ENCODE assay signal across 33 mouse cellular contexts in genomic region chr13:81550024-81550423, GRCm38 (mm10).
"Had no signal": no experiment of that assay in that cellular context is flagged by ENCODE, and none has a peak within 500 bp of the region (broad histone marks: within the 10 kb centered on the region; RNA-seq: fewer than 3 reads in every experiment).

No protein-coding gene starts in this region.

- ATAC-seq: hindbrain, embryonic 16.5 days; hindbrain, postnatal 0 days; inflammation-experienced regulatory T-cells, adult 6 months; intestine, embryonic 15.5 days; intestine, embryonic 16.5 days; intestine, postnatal 0 days had no signal

- H3K36me3 ChIP-seq: heart, embryonic 13.5 days; heart, embryonic 15.5 days; hindbrain, embryonic 12.5 days; hindbrain, embryonic 13.5 days; hindbrain, embryonic 15.5 days; intestine, embryonic 15.5 days; kidney, embryonic 15.5 days had no signal

- DNase-seq: heart, postnatal 10 days; heart, postnatal 14 days; heart, postnatal 36 days; heart, postnatal 4 days; kidney, adult 11 months; kidney, adult 18-20 months; kidney, adult 2 months; kidney, adult 8-10 months; kidney, adult 9 months; kidney, postnatal 10 days; kidney, postnatal 14 days; kidney, postnatal 25 days; kidney, postnatal 36 days; kidney, postnatal 4 days; layer of hippocampus, adult 9-11 months; layer of hippocampus, postnatal 36 days had no signal

- H3K27ac ChIP-seq: heart, embryonic 13.5 days; heart, embryonic 15.5 days; hindbrain, embryonic 10.5 days; hindbrain, embryonic 12.5 days; hindbrain, embryonic 13.5 days; hindbrain, embryonic 14.5 days; hindbrain, embryonic 15.5 days; hindbrain, postnatal 0 days; intestine, embryonic 15.5 days; kidney, embryonic 15.5 days; kidney, postnatal 0 days; layer of hippocampus, adult 2 months; left cerebral cortex, adult 2 months had no signal

- H3K9ac ChIP-seq: heart, embryonic 13.5 days; heart, embryonic 15.5 days; hindbrain, embryonic 12.5 days; hindbrain, embryonic 13.5 days; hindbrain, embryonic 14.5 days; hindbrain, embryonic 15.5 days; intestine, embryonic 15.5 days; kidney, embryonic 15.5 days had no signal

- H3K27me3 ChIP-seq: heart, embryonic 13.5 days; heart, embryonic 15.5 days; hindbrain, embryonic 12.5 days; hindbrain, embryonic 13.5 days; hindbrain, embryonic 15.5 days; intestine, embryonic 15.5 days; kidney, embryonic 15.5 days had no signal

- H3K9me3 ChIP-seq: heart, embryonic 13.5 days; heart, embryonic 15.5 days; hindbrain, embryonic 10.5 days; hindbrain, embryonic 12.5 days; hindbrain, embryonic 13.5 days; hindbrain, embryonic 15.5 days; intestine, embryonic 15.5 days; kidney, embryonic 15.5 days had no signal

- H3K4me3 ChIP-seq: heart, embryonic 13.5 days; heart, embryonic 15.5 days; hindbrain, embryonic 10.5 days; hindbrain, embryonic 12.5 days; hindbrain, embryonic 13.5 days; hindbrain, embryonic 15.5 days; intestine, embryonic 15.5 days; kidney, embryonic 15.5 days; layer of hippocampus, adult 2 months; left cerebral cortex, adult 2 months had no signal

- H3K4me2 ChIP-seq: heart, embryonic 13.5 days; heart, embryonic 15.5 days; hindbrain, embryonic 12.5 days; hindbrain, embryonic 13.5 days; hindbrain, embryonic 14.5 days; hindbrain, embryonic 15.5 days; intestine, embryonic 15.5 days; kidney, embryonic 15.5 days had no signal

- H3K4me1 ChIP-seq: heart, embryonic 13.5 days; heart, embryonic 15.5 days; hindbrain, embryonic 10.5 days; hindbrain, embryonic 12.5 days; hindbrain, embryonic 13.5 days; hindbrain, embryonic 15.5 days; intestine, embryonic 15.5 days; kidney, embryonic 15.5 days had no signal
